Mouse (Mus musculus) kidney, adult 2 months (tissue): ENCODE data around the gene Dgat2.

Experiments
- CTCF ChIP-seq: fragments of 200-500 bp; conservative IDR thresholded peaks from 2 replicates; pipeline ENCODE4 v1.5.1; 2011; ENCODE audit warnings: low read depth, mild to moderate bottlenecking, control low read depth, low read length, moderate library complexity, mixed read lengths; ENCODE audit not compliant: insufficient read depth, insufficient read length
- POLR2A ChIP-seq: fragments of 200-500 bp; IDR thresholded peaks from one replicate; pipeline ENCODE4 v1.6.1; 2011; ENCODE audit warnings: low read depth, low read length, control low read depth

DNA sequence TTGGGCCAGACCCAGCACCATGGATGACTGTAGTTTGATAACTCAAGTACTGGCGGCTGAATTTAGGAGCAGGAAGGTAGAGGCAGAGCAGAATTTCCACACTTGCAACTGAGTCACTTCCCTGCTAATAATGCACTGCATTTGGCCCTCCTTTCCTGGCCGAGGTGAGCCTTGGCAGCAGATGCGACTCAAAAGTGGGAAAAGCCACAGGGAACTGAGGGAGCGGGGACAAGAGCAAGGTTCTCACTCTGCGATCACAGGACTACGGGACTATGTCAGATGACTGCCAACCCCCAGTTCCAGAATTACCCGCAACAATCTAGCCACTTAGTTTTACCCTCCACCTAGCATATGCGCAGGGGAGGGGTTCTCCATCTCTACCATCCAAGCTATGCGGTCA lies 3.2 kb downstream of the Dgat2 start:
- TF ChIP-seq POLR2A = no peak
- no peak for TF ChIP-seq CTCF
